Mouse (Mus musculus) heart, adult 2 months (tissue): ENCODE results near the gene Mrps15. TPM values are rescaled to one million over a fixed set of nuclear protein-coding genes. Genes with fewer than 3 reads are reported as not detected.

Experiments
- DNase-seq, 2 experiments: peaks; one replicate each; pipeline ENCODE4 v3.0.0; 2021
- H3K27ac ChIP-seq: fragments of 200-600 bp; 2 replicates; pipeline ENCODE4 v1.8.1; 2022
- H3K27me3 ChIP-seq: fragments of 200-500 bp; 2 replicates; pipeline ENCODE4 v1.6.1; 2012; ENCODE audit warnings: mild to moderate bottlenecking, low read length, inconsistent platforms, mixed read lengths; ENCODE audit not compliant: control insufficient read depth, insufficient read depth
- H3K36me3 ChIP-seq: fragments of 200-500 bp; 2 replicates; pipeline ENCODE4 v1.6.1; 2012; ENCODE audit warnings: low read length, inconsistent platforms; ENCODE audit not compliant: control insufficient read depth, insufficient read depth
- H3K4me1 ChIP-seq: fragments of 200-500 bp; 2 replicates; pipeline ENCODE4 v1.6.1; 2011; ENCODE audit warnings: low read length; ENCODE audit not compliant: control insufficient read depth, insufficient read depth
- H3K4me3 ChIP-seq: fragments of 200-600 bp; 2 replicates; pipeline ENCODE4 v1.8.1; 2022
- H3K79me2 ChIP-seq: fragments of 200-500 bp; replicated peaks from 2 replicates; pipeline ENCODE4 v1.6.1; 2012; ENCODE audit warnings: mild to moderate bottlenecking, inconsistent platforms, low read length, moderate library complexity, mixed read lengths; ENCODE audit not compliant: control insufficient read depth, insufficient read depth
- H3K9ac ChIP-seq: fragments of 200-500 bp; 2 replicates; pipeline ENCODE4 v1.6.1; 2012; ENCODE audit warnings: low read depth, mild to moderate bottlenecking, control low read depth, inconsistent platforms, low read length, mixed read lengths
- CTCF ChIP-seq: fragments of 200-600 bp; IDR thresholded peaks from 2 replicates; pipeline ENCODE4 v1.8.1; 2022; ENCODE audit warnings: antibody characterized with exemption, mild to moderate bottlenecking, moderate library complexity
- EP300 ChIP-seq: fragments of 200-500 bp; IDR thresholded peaks from 2 replicates; pipeline ENCODE4 v1.6.1; 2011; ENCODE audit warnings: low read depth, low read length, control low read depth; ENCODE audit not compliant: insufficient read depth
- POLR2A ChIP-seq: fragments of 200-500 bp; IDR thresholded peaks from 2 replicates; pipeline ENCODE4 v1.6.1; 2011; ENCODE audit warnings: mild to moderate bottlenecking, low read depth, low read length, control low read depth; ENCODE audit not compliant: insufficient read depth
- WGBS: fragments of 180-500 bp; shearing (Covaris S2); methylation state at CpG from one replicate; pipeline ENCODE4 v1.1.7; 2018; 5-methylcytosine and 5-hydroxymethylcytosine counted together
- intact Hi-C: fragments of 180-260 bp; cut with DNase I; formaldehyde crosslinking; loops from one replicate; pipeline ENCODE4 v1.15.1; 2025
- polyA plus RNA-seq: library from polyadenylated mRNA; depleted of rRNA; stranded (reverse); fragments of >200 nt; gene quantifications from 2 replicates; pipeline ENCODE4 v1.2.3, GENCODE M21; 2012; rRNA removed
- total RNA-seq, 2 experiments: library from RNA; stranded (reverse); gene quantifications; 2 replicates each; pipeline ENCODE4 v1.2.3; 2021

Mrps15 gene
- total and polyA plus RNA-seq, 3 experiments: 40.4 to 78.1 (median 74.9) TPM

GRCm38 (mm10) chr4:126102061-126102841, 55.5 kb downstream of the Mrps15 start:
- Histone ChIP-seq H3K27me3 (no peaks in the 10 kb centered on the region), H3K4me3 (no peak overlapping the region), H3K27ac (peak overlapping the region; percentile 94), H3K4me1 (peaks cover 12% of the 10 kb centered on the region), H3K79me2 (peaks cover 3% of the 10 kb centered on the region; the same call in 1 of the 2 replicates), H3K36me3 (0 out of 2 replicates have a peak, but pooled peaks cover 3% of the 10 kb centered on the region), H3K9ac (no peak overlapping the region)
- WGBS: 51% methylated on average over 7 of the region's 7 CpGs
- intact Hi-C loops: loop anchor here (5.0 kb wide), 1 partner anchor 160 kb away; the partner anchor contains the start of gene Trappc3
- peak; percentile 41 to 47 for DNase-seq
- no peak for TF ChIP-seq POLR2A
- no peak for TF ChIP-seq CTCF
- TF ChIP-seq EP300: no peak

GRCm38 (mm10) chr4:126103057-126103581, 56.4 kb downstream of the Mrps15 start:
- Histone ChIP-seq H3K4me3 (peak overlapping the region; percentile 64), H3K27ac (peak overlapping the region; percentile 94), H3K27me3 (no peaks in the 10 kb centered on the region), H3K79me2 (peaks cover 2% of the 10 kb centered on the region; the same call in 1 of the 2 replicates), H3K36me3 (0 out of 2 replicates have a peak, but pooled peaks cover 3% of the 10 kb centered on the region), H3K4me1 (peaks cover 14% of the 10 kb centered on the region), H3K9ac (peak overlapping the region; percentile 52)
- peak; percentile 49 for TF ChIP-seq POLR2A
- TF ChIP-seq CTCF: no peak
- peak; percentile 63 for TF ChIP-seq EP300
- intact Hi-C loops: loop anchor here (5.0 kb wide), 1 partner anchor 159 kb away; the partner anchor contains the start of gene Trappc3
- WGBS: 0% methylated on average over 15 of the region's 15 CpGs
- peak; percentile 88 to 92 for DNase-seq

GRCm38 (mm10) chr4:126103590-126104068, 56.9 kb downstream of the Mrps15 start, which contains the start of gene Stk40:
TSS of gene Stk40 (plus strand) at chr4:126103957.
- intact Hi-C loops: loop anchor here (5.0 kb wide), 1 partner anchor 159 kb away; the partner anchor contains the start of gene Trappc3
- peak; percentile 95 to 96 for DNase-seq
- peaks cover 5% of the 10 kb centered on the region; the same call in 1 of the 2 replicates for H3K36me3 ChIP-seq
- peak within 1 kb of the TSS; percentile 97 for H3K27ac ChIP-seq
- peak within 1 kb of the TSS; percentile 76 for H3K9ac ChIP-seq
- peak; percentile 78 for TF ChIP-seq CTCF
- peak; percentile 97 for TF ChIP-seq EP300
- peak; percentile 98 for TF ChIP-seq POLR2A
- H3K4me3 ChIP-seq: peak within 1 kb of the TSS; percentile 96
- no peaks in the 10 kb centered on the region for H3K27me3 ChIP-seq
- H3K4me1 ChIP-seq: peaks cover 19% of the 10 kb centered on the region
- WGBS: 2% methylated on average over 30 of the region's 34 CpGs
- H3K79me2 ChIP-seq: peaks cover 2% of the 10 kb centered on the region; the same call in 1 of the 2 replicates

- H3K36me3 ChIP-seq: peaks cover 6% of the 10 kb centered on the region; the same call in 1 of the 2 replicates
- intact Hi-C loops: loop anchor here (5.0 kb wide), 1 partner anchor 158 kb away; the partner anchor contains the start of gene Trappc3
- H3K4me3 ChIP-seq: peak overlapping the region; percentile 96
- peak overlapping the region; percentile 76 for H3K9ac ChIP-seq
- WGBS: 1% methylated on average over 34 of the region's 34 CpGs
- TF ChIP-seq CTCF: no peak
- no peak for TF ChIP-seq EP300
- TF ChIP-seq POLR2A: no peak
- peak; percentile 47 to 53 for DNase-seq
- peak overlapping the region; percentile 97 for H3K27ac ChIP-seq
- H3K27me3 ChIP-seq: no peaks in the 10 kb centered on the region
- H3K4me1 ChIP-seq: peaks cover 26% of the 10 kb centered on the region
- peaks cover 2% of the 10 kb centered on the region; the same call in 1 of the 2 replicates for H3K79me2 ChIP-seq
Measured at GRCm38 (mm10) chr4:126104261-126105075, 57.7 kb downstream of the Mrps15 start.

Other genes with a start within 250 kb of the Mrps15 start
- 1 to 10 TPM; 1.6 to 1.8 TPM for gene Csf3r, start 22.4 kb upstream of the Mrps15 start, total RNA-seq
- gene Csf3r, start 22.4 kb upstream of the Mrps15 start, polyA plus RNA-seq: 2.9 and 9.0 TPM in 2 replicates
- gene Oscp1, start 11.6 kb downstream of the Mrps15 start, total RNA-seq: 1 to 10 TPM; 1.6 to 2.8 TPM
- gene Oscp1, start 11.6 kb downstream of the Mrps15 start, polyA plus RNA-seq: 1.00 and 1.2 TPM in 2 replicates
- 10 to 100 TPM; 17.0 to 18.9 TPM for gene Lsm10, start 49.7 kb downstream of the Mrps15 start, total RNA-seq
- 33.1 and 33.8 TPM in 2 replicates for gene Lsm10, start 49.7 kb downstream of the Mrps15 start, polyA plus RNA-seq
- 10 to 100 TPM; 41.6 to 53.8 TPM for gene Stk40, start 57.0 kb downstream of the Mrps15 start, total RNA-seq
- 36.3 and 36.7 TPM in 2 replicates for gene Stk40, start 57.0 kb downstream of the Mrps15 start, polyA plus RNA-seq
- 10 to 100 TPM in 1 of 2 experiments, 1 to 10 TPM in 1; 9.5 to 11.9 TPM for gene Eva1b, start 100.8 kb downstream of the Mrps15 start, total RNA-seq
- 15.2 and 19.7 TPM in 2 replicates for gene Eva1b, start 100.8 kb downstream of the Mrps15 start, polyA plus RNA-seq
- gene Sh3d21, start 116.6 kb downstream of the Mrps15 start, total RNA-seq: 1 to 10 TPM; 1.5 to 2.7 TPM
- 1.9 and 2.0 TPM in 2 replicates for gene Sh3d21, start 116.6 kb downstream of the Mrps15 start, polyA plus RNA-seq
- 100 to 1,000 TPM; 100 to 118 TPM for gene Thrap3, start 155.8 kb downstream of the Mrps15 start, total RNA-seq
- 37.9 and 61.4 TPM in 2 replicates for gene Thrap3, start 155.8 kb downstream of the Mrps15 start, polyA plus RNA-seq
- gene Map7d1, start 209.4 kb downstream of the Mrps15 start, total RNA-seq: 100 to 1,000 TPM; 253 to 267 TPM
- 149 and 161 TPM in 2 replicates for gene Map7d1, start 209.4 kb downstream of the Mrps15 start, polyA plus RNA-seq
- gene Trappc3, start 215.4 kb downstream of the Mrps15 start, total RNA-seq: 10 to 100 TPM; 46.3 to 49.5 TPM
- 41.0 and 65.9 TPM in 2 replicates for gene Trappc3, start 215.4 kb downstream of the Mrps15 start, polyA plus RNA-seq
- gene Col8a2, start 239.9 kb downstream of the Mrps15 start, total RNA-seq: under 1 TPM; 0.57 to 0.66 TPM
- gene Col8a2, start 239.9 kb downstream of the Mrps15 start, polyA plus RNA-seq: 0.45 and 0.91 TPM in 2 replicates